Mouse (Mus musculus): Measurements from ENCODE around the gene 1700010B08Rik. TPM values are rescaled to one million over a fixed set of nuclear protein-coding genes. Genes with fewer than 3 reads are reported as not detected.

The 1700010B08Rik gene
- polyA plus RNA-seq, 1 experiment, result not detected

- no peaks in the 10 kb centered on the region for H3K4me1 ChIP-seq (ENCODE audit: control insufficient read depth, insufficient read depth, low read length)
- no peak overlapping the region for H3K4me3 ChIP-seq (replicated peaks; ENCODE audit: insufficient read depth, low read depth, low read length)
- H3K27me3 ChIP-seq (ENCODE audit: control insufficient read depth, insufficient read depth, low read length), result no peaks in the 10 kb centered on the region
- no peak for DNase-seq
- TF ChIP-seq CTCF (IDR thresholded peaks at IDR 0.05; ENCODE audit: borderline replicate concordance, insufficient read depth, low read depth, low read length), result no peak
- TF ChIP-seq POLR2A (IDR thresholded peaks at IDR 0.05; ENCODE audit: borderline replicate concordance, insufficient read depth, low read length), result no peak
- WGBS, result 30% methylated on average over 6 of the region's 6 CpGs
- no peak overlapping the region for H3K27ac ChIP-seq (ENCODE audit: insufficient read depth, low read length)
Observed at GRCm38 (mm10) chr2:173710193-173710592, 9.0 kb upstream of the 1700010B08Rik start.

- H3K4me1 ChIP-seq (ENCODE audit: control insufficient read depth, insufficient read depth, low read length), result no peaks in the 10 kb centered on the region
- no peak for DNase-seq
- H3K4me3 ChIP-seq (replicated peaks; ENCODE audit: insufficient read depth, low read depth, low read length), result no peak overlapping the region
- H3K27ac ChIP-seq (ENCODE audit: insufficient read depth, low read length), result no peak overlapping the region
- TF ChIP-seq POLR2A (IDR thresholded peaks at IDR 0.05; ENCODE audit: borderline replicate concordance, insufficient read depth, low read length) (no peak), CTCF (IDR thresholded peaks at IDR 0.05; ENCODE audit: borderline replicate concordance, insufficient read depth, low read depth, low read length) (no peak)
- no peaks in the 10 kb centered on the region for H3K27me3 ChIP-seq (ENCODE audit: control insufficient read depth, insufficient read depth, low read length)
- WGBS, result 33% methylated on average over 10 of the region's 10 CpGs
Observed at GRCm38 (mm10) chr2:173712656-173713055, 6.6 kb upstream of the 1700010B08Rik start.

GRCm38 (mm10) chr2:173713241-173713640 is 6.0 kb upstream of the 1700010B08Rik start:
- Histone ChIP-seq H3K4me3 (replicated peaks; ENCODE audit: insufficient read depth, low read depth, low read length) (no peak overlapping the region), H3K27me3 (ENCODE audit: control insufficient read depth, insufficient read depth, low read length) (no peaks in the 10 kb centered on the region), H3K4me1 (ENCODE audit: control insufficient read depth, insufficient read depth, low read length) (no peaks in the 10 kb centered on the region), H3K27ac (ENCODE audit: insufficient read depth, low read length) (no peak overlapping the region)
- TF ChIP-seq CTCF (IDR thresholded peaks at IDR 0.05; ENCODE audit: borderline replicate concordance, insufficient read depth, low read depth, low read length), result no peak
- TF ChIP-seq POLR2A (IDR thresholded peaks at IDR 0.05; ENCODE audit: borderline replicate concordance, insufficient read depth, low read length), result no peak
- DNase-seq, result no peak
- WGBS, result 94% methylated on average over 4 of the region's 4 CpGs

- Histone ChIP-seq H3K4me1 (ENCODE audit: control insufficient read depth, insufficient read depth, low read length) (no peaks in the 10 kb centered on the region), H3K27me3 (ENCODE audit: control insufficient read depth, insufficient read depth, low read length) (no peaks in the 10 kb centered on the region), H3K4me3 (replicated peaks; ENCODE audit: insufficient read depth, low read depth, low read length) (no peak overlapping the region), H3K27ac (ENCODE audit: insufficient read depth, low read length) (no peak overlapping the region)
- TF ChIP-seq POLR2A (IDR thresholded peaks at IDR 0.05; ENCODE audit: borderline replicate concordance, insufficient read depth, low read length) (no peak), CTCF (IDR thresholded peaks at IDR 0.05; ENCODE audit: borderline replicate concordance, insufficient read depth, low read depth, low read length) (no peak)
- no peak for DNase-seq
- 63% methylated on average over 8 of the region's 8 CpGs for WGBS
Observed at GRCm38 (mm10) chr2:173714620-173715218, 4.5 kb upstream of the 1700010B08Rik start.

- no peaks in the 10 kb centered on the region for H3K4me1 ChIP-seq (ENCODE audit: control insufficient read depth, insufficient read depth, low read length)
- 35% methylated on average over 5 of the region's 5 CpGs for WGBS
- DNase-seq, result no peak
Observed at GRCm38 (mm10) chr2:173716966-173717365, 2.2 kb upstream of the 1700010B08Rik start.

GRCm38 (mm10) chr2:173722251-173722857 is 3.1 kb downstream of the 1700010B08Rik start:
- Histone ChIP-seq H3K27ac (ENCODE audit: insufficient read depth, low read length) (no peak overlapping the region), H3K27me3 (ENCODE audit: control insufficient read depth, insufficient read depth, low read length) (no peaks in the 10 kb centered on the region), H3K4me1 (ENCODE audit: control insufficient read depth, insufficient read depth, low read length) (no peaks in the 10 kb centered on the region), H3K4me3 (replicated peaks; ENCODE audit: insufficient read depth, low read depth, low read length) (no peak overlapping the region)
- TF ChIP-seq CTCF (IDR thresholded peaks at IDR 0.05; ENCODE audit: borderline replicate concordance, insufficient read depth, low read depth, low read length), result no peak
- no peak for TF ChIP-seq POLR2A (IDR thresholded peaks at IDR 0.05; ENCODE audit: borderline replicate concordance, insufficient read depth, low read length)
- no peak for DNase-seq
- WGBS, result 80% methylated on average over 11 of the region's 11 CpGs

More at GRCm38 (mm10) chr2:173716966-173717365, 2.2 kb upstream of the 1700010B08Rik start:
- TF ChIP-seq CTCF (IDR thresholded peaks at IDR 0.05; ENCODE audit: borderline replicate concordance, insufficient read depth, low read depth, low read length), result no peak
- TF ChIP-seq POLR2A (IDR thresholded peaks at IDR 0.05; ENCODE audit: borderline replicate concordance, insufficient read depth, low read length), result no peak
- no peaks in the 10 kb centered on the region for H3K27me3 ChIP-seq (ENCODE audit: control insufficient read depth, insufficient read depth, low read length)
- H3K27ac ChIP-seq (ENCODE audit: insufficient read depth, low read length), result no peak overlapping the region
- no peak overlapping the region for H3K4me3 ChIP-seq (replicated peaks; ENCODE audit: insufficient read depth, low read depth, low read length)

GRCm38 (mm10) chr2:173724382-173724781 is 5.2 kb downstream of the 1700010B08Rik start:
- H3K4me3 ChIP-seq (replicated peaks; ENCODE audit: insufficient read depth, low read depth, low read length), result no peak overlapping the region
- no peaks in the 10 kb centered on the region for H3K4me1 ChIP-seq (ENCODE audit: control insufficient read depth, insufficient read depth, low read length)
- TF ChIP-seq POLR2A (IDR thresholded peaks at IDR 0.05; ENCODE audit: borderline replicate concordance, insufficient read depth, low read length), result no peak
- no peak for TF ChIP-seq CTCF (IDR thresholded peaks at IDR 0.05; ENCODE audit: borderline replicate concordance, insufficient read depth, low read depth, low read length)
- no peak for DNase-seq
- H3K27ac ChIP-seq (ENCODE audit: insufficient read depth, low read length), result no peak overlapping the region
- no peaks in the 10 kb centered on the region for H3K27me3 ChIP-seq (ENCODE audit: control insufficient read depth, insufficient read depth, low read length)
- 23% methylated on average over 14 of the region's 14 CpGs for WGBS
